15 mouse cellular contexts compared by ENCODE assay signal in genomic region chr11:106633456-106633855, GRCm38 (mm10).
"Had no signal": no experiment of that assay in that cellular context is flagged by ENCODE, and none has a peak within 500 bp of the region (broad histone marks: within the 10 kb centered on the region; RNA-seq: fewer than 3 reads in every experiment).

No protein-coding gene starts in this region.

- DNase-seq: lung, adult 2 months; lung, postnatal 14 days; lung, postnatal 36 days; right cerebral cortex, postnatal 14 days; thymus, adult 2 months; thymus, postnatal 25 days; thymus, postnatal 4 days had no signal

- H3K27me3 ChIP-seq: lung, embryonic 15.5 days; megakaryocyte, embryonic 14.5 days; midbrain, embryonic 13.5 days; midbrain, embryonic 15.5 days; neural tube, embryonic 12.5 days; stomach, embryonic 15.5 days had no signal

- H3K4me1 ChIP-seq: midbrain, embryonic 15.5 days; neural tube, embryonic 12.5 days had no signal

- H3K4me3 ChIP-seq: lung, embryonic 15.5 days; megakaryocyte, embryonic 14.5 days; midbrain, embryonic 13.5 days; midbrain, embryonic 15.5 days; neural tube, embryonic 12.5 days; stomach, embryonic 15.5 days had no signal

- H3K9me3 ChIP-seq: lung, embryonic 15.5 days; stomach, embryonic 15.5 days had no signal

- H3K27ac ChIP-seq: lung, embryonic 15.5 days; macrophage; midbrain, embryonic 13.5 days; midbrain, embryonic 15.5 days; neural tube, embryonic 12.5 days; stomach, embryonic 15.5 days; stomach, postnatal 0 days had no signal

- H3K36me3 ChIP-seq: lung, embryonic 15.5 days; midbrain, embryonic 13.5 days; midbrain, embryonic 15.5 days; neural tube, embryonic 12.5 days; stomach, embryonic 15.5 days had no signal
